Mouse (Mus musculus): ENCODE measurements at regions not wholly inside any gene's neighbourhood (a gene's known extent, or its start where the extent isn't known, plus 50 kb on each side); places are given as distances from the start of the nearest gene placed in this dataset.

GRCm38 (mm10) chr11:71512271-71513066 is 237.3 kb upstream of the Wscd1 start:
- intact Hi-C loops (cut with DNase I): no loop called here

- intact Hi-C loops (cut with DNase I): no loop called here
Observed at GRCm38 (mm10) chr11:71513067-71513350, 236.7 kb upstream of the Wscd1 start.

- intact Hi-C loops (cut with DNase I): no loop called here
Observed at GRCm38 (mm10) chr11:71515264-71515663, 234.5 kb upstream of the Wscd1 start.

GRCm38 (mm10) chr11:71517377-71517776 is 232.3 kb upstream of the Wscd1 start:
- intact Hi-C loops (cut with DNase I): no loop called here

GRCm38 (mm10) chr11:71527691-71528090 is 222.0 kb upstream of the Wscd1 start:
- intact Hi-C loops (cut with DNase I): no loop called here

GRCm38 (mm10) chr11:71528588-71528987 is 221.1 kb upstream of the Wscd1 start:
- intact Hi-C loops (cut with DNase I): no loop called here

- intact Hi-C loops (cut with DNase I): no loop called here
Observed at GRCm38 (mm10) chr11:71541178-71541845, 208.4 kb upstream of the Wscd1 start.

GRCm38 (mm10) chr11:71557412-71557811 is 192.3 kb upstream of the Wscd1 start:
- intact Hi-C loops (cut with DNase I): no loop called here

- intact Hi-C loops (cut with DNase I): no loop called here
Observed at GRCm38 (mm10) chr11:71564831-71565230, 184.9 kb upstream of the Wscd1 start.

GRCm38 (mm10) chr11:71576801-71577200 is 172.9 kb upstream of the Wscd1 start:
- intact Hi-C loops (cut with DNase I): no loop called here

GRCm38 (mm10) chr11:71581775-71582174 is 167.9 kb upstream of the Wscd1 start:
- intact Hi-C loops (cut with DNase I): no loop called here

GRCm38 (mm10) chr11:71591014-71591413 is 158.7 kb upstream of the Wscd1 start:
- intact Hi-C loops (cut with DNase I): no loop called here

- intact Hi-C loops (cut with DNase I): no loop called here
Observed at GRCm38 (mm10) chr11:71594250-71594847, 155.4 kb upstream of the Wscd1 start.

- intact Hi-C loops (cut with DNase I): no loop called here
Observed at GRCm38 (mm10) chr11:71597709-71598108, 152.0 kb upstream of the Wscd1 start.

- intact Hi-C loops (cut with DNase I): no loop called here
Observed at GRCm38 (mm10) chr11:71610782-71611181, 138.9 kb upstream of the Wscd1 start.

- intact Hi-C loops (cut with DNase I): no loop called here
Observed at GRCm38 (mm10) chr11:71615526-71615925, 134.2 kb upstream of the Wscd1 start.

GRCm38 (mm10) chr11:71625501-71626191 is 124.1 kb upstream of the Wscd1 start:
- intact Hi-C loops (cut with DNase I): no loop called here

GRCm38 (mm10) chr11:71636111-71636510 is 113.6 kb upstream of the Wscd1 start:
- intact Hi-C loops (cut with DNase I): no loop called here

- intact Hi-C loops (cut with DNase I): no loop called here
Observed at GRCm38 (mm10) chr11:71636785-71637184, 112.9 kb upstream of the Wscd1 start.

- intact Hi-C loops (cut with DNase I): no loop called here
Observed at GRCm38 (mm10) chr11:71642886-71643285, 106.8 kb upstream of the Wscd1 start.

GRCm38 (mm10) chr11:71651756-71652380 is 97.9 kb upstream of the Wscd1 start:
- intact Hi-C loops (cut with DNase I): no loop called here

GRCm38 (mm10) chr11:71652381-71652775 is 97.3 kb upstream of the Wscd1 start:
- intact Hi-C loops (cut with DNase I): no loop called here
